Mouse (Mus musculus) midbrain, postnatal 0 days (tissue): Measurements from ENCODE around the gene Lmod2. TPM values are rescaled to one million over a fixed set of nuclear protein-coding genes. Genes with fewer than 3 reads are reported as not detected.

Experiments
- ATAC-seq: fragments of 200-750 bp; cut with Nextera tagmentation; 2 replicates; pipeline ENCODE4 v1.8.0; 2017; ENCODE audit warnings: moderate number of reproducible peaks, mild to moderate bottlenecking, moderate TSS enrichment, moderate library complexity; ENCODE audit not compliant: low FRiP score
- DNase-seq: peaks from one replicate; pipeline ENCODE4 v3.0.0-alpha.2; 2015; ENCODE audit warnings: low spot score
- H3K27ac ChIP-seq: fragments of 300-500 bp; sonication (generic); 2 replicates; pipeline ENCODE4 v1.5.1; 2014; ENCODE audit warnings: low read depth, mild to moderate bottlenecking, low read length, mixed read lengths
- H3K27me3 ChIP-seq: fragments of 300-500 bp; sonication (generic); 2 replicates; pipeline ENCODE4 v1.6.1; 2014; ENCODE audit warnings: low read length, control low read depth, mixed read lengths; ENCODE audit not compliant: insufficient read depth
- H3K36me3 ChIP-seq: fragments of 300-500 bp; sonication (generic); 2 replicates; pipeline ENCODE4 v1.6.1; 2014; ENCODE audit warnings: low read length, control low read depth, mixed read lengths; ENCODE audit not compliant: insufficient read depth
- H3K4me1 ChIP-seq: fragments of 300-500 bp; sonication (generic); 2 replicates; pipeline ENCODE4 v1.6.1; 2014; ENCODE audit warnings: mild to moderate bottlenecking, control low read depth, antibody characterized with exemption, low read length, mixed read lengths; ENCODE audit not compliant: insufficient read depth
- H3K4me2 ChIP-seq: fragments of 300-500 bp; sonication (generic); 2 replicates; pipeline ENCODE4 v1.6.1; 2014; ENCODE audit warnings: low read depth, mild to moderate bottlenecking, low read length, mixed read lengths; ENCODE audit not compliant: poor library complexity, severe bottlenecking
- H3K4me3 ChIP-seq: fragments of 300-500 bp; sonication (generic); 2 replicates; pipeline ENCODE4 v1.5.1; 2014; ENCODE audit warnings: low read depth, mild to moderate bottlenecking, low read length, moderate library complexity
- H3K9ac ChIP-seq: fragments of 300-500 bp; sonication (generic); replicated peaks from 2 replicates; pipeline ENCODE4 v1.6.1; 2014; ENCODE audit warnings: mild to moderate bottlenecking, low read length, moderate library complexity, mixed read lengths; ENCODE audit not compliant: poor library complexity, severe bottlenecking
- H3K9me3 ChIP-seq: fragments of 300-500 bp; sonication (generic); 2 replicates; pipeline ENCODE4 v1.6.1; 2016; ENCODE audit warnings: low read length, control low read depth
- CTCF ChIP-seq: IDR thresholded peaks from 2 replicates; pipeline ENCODE4 v1.5.1; 2016; ENCODE audit warnings: antibody characterized with exemption, mild to moderate bottlenecking
- WGBS: fragments of 180-500 bp; shearing (Covaris S2); extraction: QIAGEN DNeasy Blood & Tissue Kit; methylation state at CpG from one replicate; pipeline ENCODE4 v1.1.7; 2014; 5-methylcytosine and 5-hydroxymethylcytosine counted together
- polyA plus RNA-seq: library from polyadenylated mRNA; unstranded; fragments of >200 nt; fragmentation: Nextera tagmentation; extraction: Ambion mirVana; gene quantifications from 2 replicates; pipeline ENCODE4 v1.2.1, GENCODE M21; 2015
- total RNA-seq: library from RNA; depleted of rRNA; stranded (reverse); fragments of >200 nt; gene quantifications from 2 replicates; pipeline ENCODE4 v1.2.3, GENCODE M21; 2014

The Lmod2 gene
- total and polyA plus RNA-seq, 2 experiments from 2014 or later, result not detected

- WGBS, result 92% methylated on average over 6 of the region's 6 CpGs
Measured at GRCm38 (mm10) chr6:24599179-24599578, 1.6 kb downstream of the Lmod2 start.

GRCm38 (mm10) chr6:24599639-24600038, 2.1 kb downstream of the Lmod2 start:
- Histone ChIP-seq H3K4me2 (no peak overlapping the region), H3K9ac (no peak overlapping the region), H3K9me3 (no peaks in the 10 kb centered on the region), H3K36me3 (no peaks in the 10 kb centered on the region), H3K4me1 (no peaks in the 10 kb centered on the region), H3K4me3 (no peak overlapping the region), H3K27ac (no peak overlapping the region), H3K27me3 (no peaks in the 10 kb centered on the region)
- ATAC-seq, result no peak
- WGBS, result 75% methylated on average over 5 of the region's 5 CpGs
- DNase-seq, result no peak
- TF ChIP-seq CTCF, result no peak

More at GRCm38 (mm10) chr6:24599179-24599578, 1.6 kb downstream of the Lmod2 start:
- Histone ChIP-seq H3K4me2 (no peak overlapping the region), H3K36me3 (no peaks in the 10 kb centered on the region), H3K9ac (no peak overlapping the region), H3K4me3 (no peak overlapping the region), H3K27ac (no peak overlapping the region), H3K9me3 (no peaks in the 10 kb centered on the region), H3K27me3 (no peaks in the 10 kb centered on the region), H3K4me1 (no peaks in the 10 kb centered on the region)
- no peak for DNase-seq
- no peak for TF ChIP-seq CTCF
- ATAC-seq, result no peak

GRCm38 (mm10) chr6:24600134-24600533, 2.6 kb downstream of the Lmod2 start:
- no peaks in the 10 kb centered on the region for H3K36me3 ChIP-seq
- TF ChIP-seq CTCF, result no peak
- H3K4me1 ChIP-seq, result no peaks in the 10 kb centered on the region
- no peak overlapping the region for H3K4me2 ChIP-seq
- H3K4me3 ChIP-seq, result no peak overlapping the region
- H3K9ac ChIP-seq, result no peak overlapping the region
- no peaks in the 10 kb centered on the region for H3K9me3 ChIP-seq
- H3K27me3 ChIP-seq, result no peaks in the 10 kb centered on the region
- 93% methylated on average over 6 of the region's 6 CpGs for WGBS
- no peak for ATAC-seq
- H3K27ac ChIP-seq, result no peak overlapping the region
- no peak for DNase-seq

- ATAC-seq, result no peak
- H3K9ac ChIP-seq, result no peak overlapping the region
- no peak for DNase-seq
- H3K27me3 ChIP-seq, result no peaks in the 10 kb centered on the region
- H3K9me3 ChIP-seq, result no peaks in the 10 kb centered on the region
- 70% methylated on average over 4 of the region's 4 CpGs for WGBS
- no peak overlapping the region for H3K4me2 ChIP-seq
- no peak overlapping the region for H3K4me3 ChIP-seq
- no peak overlapping the region for H3K27ac ChIP-seq
- H3K36me3 ChIP-seq, result no peaks in the 10 kb centered on the region
- no peak for TF ChIP-seq CTCF
- H3K4me1 ChIP-seq, result no peaks in the 10 kb centered on the region
Measured at GRCm38 (mm10) chr6:24600726-24601125, 3.2 kb downstream of the Lmod2 start.

GRCm38 (mm10) chr6:24601668-24602067, 4.1 kb downstream of the Lmod2 start:
- Histone ChIP-seq H3K36me3 (no peaks in the 10 kb centered on the region), H3K4me2 (no peak overlapping the region), H3K9me3 (no peaks in the 10 kb centered on the region), H3K27ac (no peak overlapping the region), H3K4me1 (no peaks in the 10 kb centered on the region), H3K9ac (no peak overlapping the region), H3K4me3 (no peak overlapping the region), H3K27me3 (no peaks in the 10 kb centered on the region)
- DNase-seq, result no peak
- no peak for ATAC-seq
- WGBS, result 54% methylated on average over 1 of the region's 1 CpGs
- TF ChIP-seq CTCF, result no peak

GRCm38 (mm10) chr6:24602351-24602750, 4.8 kb downstream of the Lmod2 start:
- H3K36me3 ChIP-seq, result no peaks in the 10 kb centered on the region
- H3K27me3 ChIP-seq, result no peaks in the 10 kb centered on the region
- ATAC-seq (no peak), DNase-seq (no peak)
- TF ChIP-seq CTCF, result no peak
- H3K9me3 ChIP-seq, result no peaks in the 10 kb centered on the region
- no peak overlapping the region for H3K27ac ChIP-seq
- H3K4me3 ChIP-seq, result no peak overlapping the region
- no peak overlapping the region for H3K9ac ChIP-seq
- no peaks in the 10 kb centered on the region for H3K4me1 ChIP-seq
- H3K4me2 ChIP-seq, result no peak overlapping the region
- WGBS, result 81% methylated on average over 3 of the region's 3 CpGs
